Mouse (Mus musculus) embryonic facial prominence, embryonic 12.5 days (tissue): Measurements from ENCODE around the gene Mbtps2. TPM values are rescaled to one million over a fixed set of nuclear protein-coding genes. Genes with fewer than 3 reads are reported as not detected.

Experiments used
- ATAC-seq: fragments of 200-750 bp; cut with Nextera tagmentation; 2 replicates; pipeline ENCODE4 v1.8.0; 2017; ENCODE audit not compliant: insufficient number of reproducible peaks, insufficient read depth, low FRiP score, low TSS enrichment
- H3K27ac ChIP-seq: fragments of 300-500 bp; sonication (generic); 2 replicates; pipeline ENCODE4 v1.5.1; 2016; ENCODE audit warnings: mild to moderate bottlenecking
- H3K27me3 ChIP-seq: fragments of 300-500 bp; sonication (generic); 2 replicates; pipeline ENCODE4 v1.6.1; 2016; ENCODE audit warnings: mild to moderate bottlenecking, moderate library complexity
- H3K36me3 ChIP-seq: fragments of 300-500 bp; sonication (generic); 2 replicates; pipeline ENCODE4 v1.6.1; 2016; ENCODE audit warnings: mild to moderate bottlenecking
- H3K4me1 ChIP-seq: fragments of 300-500 bp; sonication (generic); 2 replicates; pipeline ENCODE4 v1.6.1; 2016
- H3K4me2 ChIP-seq: fragments of 300-500 bp; sonication (generic); replicated peaks from 2 replicates; pipeline ENCODE4 v1.6.1; 2016; ENCODE audit warnings: mild to moderate bottlenecking, moderate library complexity
- H3K4me3 ChIP-seq: fragments of 300-500 bp; sonication (generic); 2 replicates; pipeline ENCODE4 v1.5.1; 2016; ENCODE audit warnings: mild to moderate bottlenecking
- H3K9ac ChIP-seq: fragments of 300-500 bp; sonication (generic); 2 replicates; pipeline ENCODE4 v1.6.1; 2016; ENCODE audit warnings: mild to moderate bottlenecking, moderate library complexity
- H3K9me3 ChIP-seq: fragments of 300-500 bp; sonication (generic); 2 replicates; pipeline ENCODE4 v1.6.1; 2016; ENCODE audit warnings: mild to moderate bottlenecking, moderate library complexity
- WGBS: fragments of 180-500 bp; shearing (Covaris S2); methylation state at CpG from one replicate; pipeline ENCODE4 v1.1.7; 2016; 5-methylcytosine and 5-hydroxymethylcytosine counted together
- polyA plus RNA-seq: library from polyadenylated mRNA; unstranded; fragments of >200 nt; fragmentation: Nextera tagmentation; extraction: Ambion mirVana; gene quantifications from 2 replicates; pipeline ENCODE4 v1.2.1, GENCODE M21; 2016

The Mbtps2 gene
- polyA plus RNA-seq, 1 experiment from 2014 or later: 27.1 TPM

DNA sequence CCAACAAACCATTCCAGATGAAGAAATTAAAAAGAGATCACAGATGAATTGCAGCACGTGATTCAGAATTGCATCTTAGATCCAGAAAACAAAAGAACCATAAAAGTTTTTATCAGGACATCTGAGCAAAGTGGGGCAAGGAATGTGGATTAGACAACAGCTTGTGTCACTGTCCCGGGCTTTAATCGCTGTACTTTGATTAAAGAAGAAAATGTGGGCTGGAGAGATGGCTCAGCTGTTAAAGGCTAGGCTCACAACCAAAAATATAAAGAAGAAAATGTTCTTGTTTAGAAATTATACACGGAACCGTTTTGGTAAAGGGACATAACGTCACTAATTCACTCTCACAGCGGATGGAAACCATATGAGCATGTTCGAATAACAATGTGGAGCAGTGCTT, 98.5 kb downstream of the Mbtps2 start:
- ATAC-seq: no peak
- Histone ChIP-seq H3K4me3 (no peak overlapping the region), H3K9ac (no peak overlapping the region), H3K4me1 (no peaks in the 10 kb centered on the region), H3K27ac (no peak overlapping the region), H3K36me3 (no peaks in the 10 kb centered on the region), H3K9me3 (no peaks in the 10 kb centered on the region), H3K4me2 (no peak overlapping the region), H3K27me3 (no peaks in the 10 kb centered on the region)
- 76% methylated on average over 8 of the region's 8 CpGs for WGBS

DNA sequence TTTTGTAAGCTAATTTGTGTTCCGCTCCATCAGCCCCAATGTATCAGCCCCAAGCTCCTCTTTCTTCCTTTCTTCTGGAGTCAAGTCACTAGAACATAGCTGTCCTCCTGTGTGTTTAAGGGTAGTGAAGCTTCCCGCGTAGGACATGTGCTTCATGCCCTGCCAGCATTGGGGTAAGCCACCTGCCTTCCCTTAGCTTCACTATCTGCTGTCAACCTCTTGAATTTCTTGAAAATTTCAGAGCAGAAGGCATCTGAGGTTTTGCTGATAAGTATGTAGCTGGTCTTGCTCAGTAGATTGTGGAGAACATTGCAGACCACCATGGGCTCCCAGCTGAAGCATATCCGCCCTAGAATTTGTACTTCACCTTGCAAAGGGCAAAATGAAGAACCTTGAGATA, 105.4 kb downstream of the Mbtps2 start:
- Histone ChIP-seq H3K9me3 (no peaks in the 10 kb centered on the region), H3K27ac (no peak overlapping the region), H3K36me3 (no peaks in the 10 kb centered on the region), H3K27me3 (no peaks in the 10 kb centered on the region), H3K9ac (no peak overlapping the region), H3K4me1 (no peaks in the 10 kb centered on the region), H3K4me2 (no peak overlapping the region), H3K4me3 (no peak overlapping the region)
- 87% methylated on average over 4 of the region's 4 CpGs for WGBS
- ATAC-seq: no peak

DNA sequence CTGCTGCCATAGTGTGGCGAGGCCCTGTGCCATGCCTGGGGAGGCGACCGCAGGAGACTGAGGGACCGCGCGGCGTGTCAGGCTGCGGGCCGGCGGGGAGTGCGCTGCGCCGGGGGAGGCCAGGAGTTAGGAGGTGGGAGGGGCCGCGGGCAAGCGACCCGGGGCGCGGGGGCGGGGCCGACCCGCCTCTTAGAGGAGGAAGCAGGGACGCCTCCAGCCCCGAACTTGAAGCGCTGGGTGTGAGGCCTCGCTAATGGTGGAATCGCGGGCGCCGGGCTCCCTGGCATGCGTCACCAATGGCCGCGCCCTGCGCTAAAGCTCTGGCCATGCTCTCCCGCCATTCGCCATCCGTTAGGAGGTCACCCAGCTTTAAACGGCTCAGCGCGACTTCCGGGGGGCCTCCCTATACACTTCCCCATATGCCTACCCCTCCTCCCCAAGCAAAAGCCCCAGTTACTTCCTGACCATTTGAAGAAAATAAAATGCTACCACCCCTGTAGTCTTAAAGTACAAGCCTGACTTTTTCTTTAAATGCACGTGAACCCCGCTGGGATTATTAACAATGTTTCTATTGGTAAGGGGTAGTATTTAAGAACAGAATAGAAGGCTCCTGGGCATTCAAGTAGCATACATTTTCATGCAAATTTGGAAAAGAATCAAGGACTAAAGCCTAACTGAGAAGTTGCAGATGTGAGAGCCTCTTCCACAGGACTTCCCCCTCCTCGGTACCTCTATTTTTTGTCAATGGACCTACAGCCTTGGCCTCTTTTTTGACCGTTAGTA, 106.4 kb downstream of the Mbtps2 start, which contains the start of gene Sms:
TSS of gene Sms (minus strand) at position 344 of the 783 bp plus-strand sequence.
- Histone ChIP-seq H3K27ac (peak within 1 kb of the TSS; percentile 83), H3K9me3 (no peaks in the 10 kb centered on the region), H3K4me2 (peak within 1 kb of the TSS; percentile 48), H3K9ac (peak within 1 kb of the TSS; percentile 81), H3K27me3 (no peaks in the 10 kb centered on the region), H3K4me1 (no peaks in the 10 kb centered on the region), H3K36me3 (no peaks in the 10 kb centered on the region), H3K4me3 (peak within 1 kb of the TSS; percentile 61)
- peak; percentile 88 for ATAC-seq
- WGBS: 28% methylated on average over 34 of the region's 45 CpGs

DNA sequence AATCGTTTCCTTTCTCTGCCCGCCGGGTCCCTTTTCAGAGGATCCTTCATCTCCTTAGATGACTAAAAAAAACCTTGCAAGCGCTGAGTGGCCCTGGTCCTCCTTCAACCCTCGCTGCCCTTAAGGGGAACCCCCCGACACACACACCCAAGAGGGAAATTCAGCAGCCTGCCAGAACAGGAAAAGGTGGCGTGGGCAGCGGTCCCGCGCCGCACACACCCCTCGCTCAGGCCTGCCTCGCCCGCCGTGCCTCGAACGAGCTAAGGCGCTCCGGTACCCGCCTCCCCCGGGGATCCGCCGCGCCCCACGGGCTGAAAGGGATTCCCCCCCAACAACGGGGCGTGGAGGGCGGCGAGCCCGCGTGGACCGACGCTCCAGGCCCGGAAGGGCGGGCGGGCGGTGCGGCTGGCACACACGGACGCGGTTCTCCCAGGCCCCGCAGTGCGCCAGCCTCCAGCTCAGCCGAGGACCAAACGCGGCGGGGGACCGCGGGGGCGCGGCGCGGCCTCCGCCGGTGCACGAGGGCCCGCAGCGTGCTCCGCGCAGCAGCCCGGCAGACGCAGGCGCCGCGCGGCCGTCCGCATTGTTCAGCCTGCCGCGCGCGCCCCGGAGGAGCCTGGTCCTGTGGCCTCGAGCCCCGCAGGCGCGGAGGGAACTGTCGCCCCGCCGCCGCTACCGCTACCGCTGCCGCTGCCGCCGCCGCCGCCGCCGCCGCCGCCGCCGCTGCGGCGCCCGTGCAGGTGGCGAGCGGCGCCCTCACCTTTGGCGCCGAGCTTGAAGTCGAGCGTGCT, 107.2 kb downstream of the Mbtps2 start:
- H3K9ac ChIP-seq: peak overlapping the region; percentile 81
- 23% methylated on average over 76 of the region's 104 CpGs for WGBS
- ATAC-seq: 0 out of 2 replicates have a peak, but pooled peaks have one; percentile 64
- H3K27me3 ChIP-seq: no peaks in the 10 kb centered on the region
- H3K36me3 ChIP-seq: no peaks in the 10 kb centered on the region
- peak overlapping the region; percentile 48 for H3K4me2 ChIP-seq
- H3K4me3 ChIP-seq: peak overlapping the region; percentile 61
- H3K4me1 ChIP-seq: no peaks in the 10 kb centered on the region
- H3K27ac ChIP-seq: peak overlapping the region; percentile 83
- H3K9me3 ChIP-seq: no peaks in the 10 kb centered on the region

DNA sequence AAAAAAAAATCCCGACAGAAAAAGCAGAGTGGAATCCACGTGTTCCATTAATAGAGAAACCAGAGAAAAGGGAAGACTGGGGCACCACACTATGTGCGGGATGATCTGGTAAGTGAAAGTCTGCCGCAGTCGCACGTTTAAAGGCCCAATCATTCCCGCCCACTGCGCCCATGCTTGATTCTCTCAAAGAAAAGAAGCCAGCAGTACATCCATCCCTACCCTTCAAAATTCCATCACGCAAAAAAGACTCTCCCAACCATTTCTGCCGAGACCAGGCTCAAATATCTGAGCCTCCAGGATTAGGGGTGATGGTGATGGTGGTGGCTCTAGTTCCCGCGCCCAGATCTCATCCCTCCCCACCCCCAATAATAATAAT, 107.8 kb downstream of the Mbtps2 start:
- Histone ChIP-seq H3K9ac (peak overlapping the region; percentile 81), H3K27ac (peak overlapping the region; percentile 83; the same call in 1 of the 2 replicates), H3K4me3 (peak overlapping the region; percentile 61), H3K27me3 (no peaks in the 10 kb centered on the region), H3K9me3 (no peaks in the 10 kb centered on the region), H3K4me1 (no peaks in the 10 kb centered on the region), H3K4me2 (peak overlapping the region; percentile 48), H3K36me3 (no peaks in the 10 kb centered on the region)
- ATAC-seq: no peak
- whole genome bisulfite sequencing: 10% methylated on average over 12 of the region's 12 CpGs

DNA sequence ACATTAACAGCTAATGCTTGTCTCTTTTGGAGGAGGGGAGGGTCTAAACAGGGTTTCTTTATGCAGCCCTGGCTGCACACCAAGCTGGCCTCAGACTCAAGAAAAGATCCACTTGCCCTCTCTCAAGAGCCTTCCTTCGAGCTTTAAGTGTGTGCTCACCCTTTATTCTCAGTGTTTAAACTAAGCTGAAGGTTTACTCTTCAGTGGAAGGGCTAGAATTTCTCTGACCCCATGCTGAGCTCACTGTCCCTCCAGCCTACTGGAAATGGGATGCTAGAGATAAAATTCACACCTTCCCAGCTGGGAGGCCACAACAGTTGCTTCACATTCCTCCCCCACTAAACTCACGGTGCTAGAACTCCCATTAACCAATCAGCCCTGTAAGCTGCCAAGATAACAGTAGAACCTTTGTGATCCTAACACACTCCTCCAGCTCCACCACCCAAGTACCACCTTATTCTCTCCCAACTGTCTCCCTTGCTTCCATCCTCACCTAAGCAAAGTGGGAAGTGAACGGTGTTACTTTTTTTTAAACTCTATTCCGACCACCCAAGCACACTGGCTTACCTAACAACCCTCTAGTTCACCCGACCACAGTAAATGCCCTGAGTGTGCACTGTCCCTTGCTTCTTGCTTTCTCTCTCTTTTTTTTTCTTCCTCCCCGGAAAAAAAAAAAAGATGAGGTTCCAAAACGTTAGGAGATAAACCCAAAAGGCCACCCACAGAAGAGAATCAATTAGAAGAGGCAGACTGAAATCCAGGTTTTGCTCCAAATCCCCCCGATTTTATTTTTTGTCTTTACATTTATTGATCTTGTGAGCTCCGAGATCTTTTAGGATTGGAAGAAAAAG, 108.4 kb downstream of the Mbtps2 start:
- H3K36me3 ChIP-seq: no peaks in the 10 kb centered on the region
- ATAC-seq: no peak

DNA sequence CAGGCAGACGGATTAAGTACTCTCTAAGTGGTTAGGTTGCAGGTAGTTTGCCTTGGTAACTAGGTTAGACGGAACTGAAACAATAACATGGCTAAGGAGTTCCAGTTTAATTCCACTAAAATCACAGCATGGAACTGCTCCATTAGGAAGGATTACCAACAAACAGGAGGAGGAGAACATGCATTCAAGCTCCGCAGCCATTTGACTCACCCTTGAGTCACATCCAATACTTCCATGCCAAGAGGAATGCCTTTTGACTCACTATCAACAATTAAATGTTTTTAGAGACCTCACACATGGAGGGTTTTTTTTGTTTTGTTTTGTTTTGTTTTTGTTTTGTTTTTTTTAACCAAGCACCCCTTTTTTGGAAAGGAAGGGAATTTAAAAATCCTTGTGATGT, 109.7 kb downstream of the Mbtps2 start:
- Histone ChIP-seq H3K4me1 (no peaks in the 10 kb centered on the region), H3K4me3 (no peak overlapping the region), H3K36me3 (no peaks in the 10 kb centered on the region), H3K27me3 (no peaks in the 10 kb centered on the region), H3K4me2 (no peak overlapping the region), H3K9me3 (no peaks in the 10 kb centered on the region), H3K27ac (no peak overlapping the region), H3K9ac (no peak overlapping the region)
- WGBS: 84% methylated on average over 3 of the region's 3 CpGs
- no peak for ATAC-seq

More for the DNA sequence above, 108.4 kb downstream of the Mbtps2 start:
- Histone ChIP-seq H3K9ac (peak overlapping the region; percentile 81; the same call in 1 of the 2 replicates), H3K27ac (no peak overlapping the region), H3K27me3 (no peaks in the 10 kb centered on the region), H3K4me3 (peak overlapping the region; percentile 61), H3K4me1 (no peaks in the 10 kb centered on the region), H3K4me2 (peak overlapping the region; percentile 48), H3K9me3 (no peaks in the 10 kb centered on the region)
- 21% methylated on average over 9 of the region's 9 CpGs for WGBS

DNA sequence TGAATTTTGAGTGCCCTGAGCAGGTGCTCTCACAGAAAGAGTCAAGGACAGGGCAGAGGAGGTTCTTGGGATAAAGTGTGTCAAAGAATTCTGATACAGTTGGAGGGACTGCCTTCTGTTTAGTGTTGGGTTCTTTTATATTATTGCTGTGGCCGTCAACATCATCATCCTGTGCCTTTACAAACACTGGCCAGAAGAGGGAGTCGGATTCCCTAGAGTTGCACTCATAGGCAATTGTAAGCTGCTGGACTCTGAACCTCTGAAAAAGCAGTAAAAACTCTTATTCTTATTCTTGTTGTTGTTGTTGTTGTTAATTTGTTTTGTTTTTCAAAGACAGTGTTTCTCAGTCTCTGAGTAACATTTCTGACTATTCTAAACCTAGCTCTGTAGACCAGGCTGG, 111.8 kb downstream of the Mbtps2 start:
- H3K27me3 ChIP-seq: no peaks in the 10 kb centered on the region
- H3K9me3 ChIP-seq: no peaks in the 10 kb centered on the region
- 67% methylated on average over 2 of the region's 2 CpGs for WGBS
- H3K4me2 ChIP-seq: no peak overlapping the region
- no peak for ATAC-seq
- H3K27ac ChIP-seq: no peak overlapping the region
- no peaks in the 10 kb centered on the region for H3K4me1 ChIP-seq
- H3K9ac ChIP-seq: no peak overlapping the region
- H3K36me3 ChIP-seq: no peaks in the 10 kb centered on the region
- no peak overlapping the region for H3K4me3 ChIP-seq

Other genes with a start within 250 kb of the Mbtps2 start
- 0.37 and 0.84 TPM in 2 replicates for gene Phex, start 183.4 kb downstream of the Mbtps2 start, polyA plus RNA-seq
- 69.8 and 70.1 TPM in 2 replicates for gene Sms, start 106.4 kb downstream of the Mbtps2 start, polyA plus RNA-seq
- 4.1 and 5.2 TPM in 2 replicates for gene Yy2, start 29.7 kb downstream of the Mbtps2 start, polyA plus RNA-seq
- gene Smpx, start 100.2 kb upstream of the Mbtps2 start, polyA plus RNA-seq: 3.5 and 3.7 TPM in 2 replicates
- gene Klhl34, start 219.7 kb upstream of the Mbtps2 start, polyA plus RNA-seq: 2.3 TPM in 2 replicates